Mouse (Mus musculus): Measurements from ENCODE around the gene Dpp3.
"Not testable (repeated sequence)": the region's sequence is repeated elsewhere in the genome, so short reads cannot be mapped to it uniquely, and the experiment has no call there.

Gene Dpp3

DNA sequence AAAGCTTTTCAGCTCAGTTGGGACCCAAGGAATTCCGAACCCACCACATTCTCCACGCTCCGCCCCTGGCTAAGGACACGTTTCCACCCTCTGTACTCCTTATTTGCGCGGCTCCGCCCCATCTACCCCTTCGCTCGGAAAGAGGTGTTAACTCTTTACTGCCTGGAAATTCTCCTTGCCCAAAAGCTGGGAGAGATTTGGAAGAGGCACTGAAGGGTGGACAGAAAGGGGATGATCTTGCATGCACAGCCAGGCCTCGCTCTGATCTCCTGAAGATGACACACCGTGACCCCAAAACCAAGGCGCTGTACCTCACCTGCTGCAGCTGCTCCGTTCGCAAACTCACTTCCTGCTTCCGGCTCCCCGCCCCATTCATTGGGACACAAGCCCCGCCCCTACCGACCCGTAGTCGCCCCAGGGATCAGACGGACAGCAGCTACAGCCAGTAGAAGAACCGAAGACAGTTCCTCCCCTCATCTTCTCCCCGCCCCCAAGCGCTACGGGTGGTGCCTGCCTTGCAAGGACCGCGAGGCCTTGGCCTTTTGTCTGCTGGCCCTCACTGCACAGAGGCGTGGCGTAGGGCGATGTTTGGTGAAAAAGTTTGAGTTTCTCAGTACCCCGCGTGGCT, at the start of gene Dpp3:
TSS of gene Dpp3 (minus strand) at position 384 of the 628 bp plus-strand sequence.
- peak; percentile 99 for DNase-seq

DNA sequence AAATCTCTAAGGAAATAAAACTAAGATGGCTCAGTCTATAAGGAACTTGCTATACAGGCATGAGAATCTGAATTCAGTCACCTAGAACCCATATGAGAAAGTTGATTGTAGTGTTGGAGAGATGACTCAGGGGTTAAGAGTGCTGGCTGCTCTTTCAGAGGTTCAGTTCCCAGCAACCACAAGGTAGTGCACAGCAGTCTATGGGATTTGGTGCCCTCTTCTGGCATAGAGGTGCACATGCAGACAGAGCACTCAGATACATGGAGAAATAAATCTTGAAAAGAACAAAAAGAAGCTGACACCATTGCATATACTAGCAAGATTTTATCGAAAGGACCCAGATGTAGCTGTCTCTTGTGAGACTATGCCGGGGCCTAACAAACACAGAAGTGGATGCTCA, 40.1 kb upstream of the Dpp3 start:
- DNase-seq, result no peak

DNA sequence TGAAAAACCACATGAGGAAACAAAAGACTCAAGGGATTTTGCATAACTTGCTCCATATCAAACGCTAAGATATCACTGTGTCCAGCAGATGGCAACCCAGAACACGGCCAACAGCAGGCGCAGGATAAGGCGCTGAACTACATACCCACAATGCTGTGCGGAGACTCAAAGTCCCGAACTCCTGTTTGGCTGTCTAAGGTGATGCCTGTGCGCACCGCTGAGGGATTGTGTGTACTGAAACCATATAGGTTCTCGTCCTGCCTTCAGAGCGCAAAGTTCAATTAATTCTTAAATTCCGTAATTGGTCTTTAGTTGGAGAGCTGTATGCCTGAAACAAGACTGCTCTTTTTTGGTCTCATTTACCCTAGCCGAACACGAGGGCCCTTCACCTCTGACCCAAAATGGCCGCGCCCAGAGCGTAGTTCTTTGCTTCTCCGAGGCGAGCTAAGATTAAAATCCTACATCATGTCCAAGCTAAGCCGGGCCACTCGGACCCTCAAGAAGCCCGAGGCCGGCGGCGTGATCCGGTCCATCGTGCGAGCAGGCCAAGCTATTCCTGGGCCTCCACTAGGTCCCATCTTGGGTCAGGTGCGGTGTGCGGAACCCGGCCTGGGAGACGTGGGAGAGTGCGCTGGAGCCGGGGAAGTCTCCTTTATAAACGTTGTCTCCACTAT, 34.0 kb upstream of the Dpp3 start, which contains the start of gene Mrpl11:
TSS of gene Mrpl11 (plus strand) at position 220 of the 674 bp plus-strand sequence.
- peak; percentile 88 for DNase-seq

DNA sequence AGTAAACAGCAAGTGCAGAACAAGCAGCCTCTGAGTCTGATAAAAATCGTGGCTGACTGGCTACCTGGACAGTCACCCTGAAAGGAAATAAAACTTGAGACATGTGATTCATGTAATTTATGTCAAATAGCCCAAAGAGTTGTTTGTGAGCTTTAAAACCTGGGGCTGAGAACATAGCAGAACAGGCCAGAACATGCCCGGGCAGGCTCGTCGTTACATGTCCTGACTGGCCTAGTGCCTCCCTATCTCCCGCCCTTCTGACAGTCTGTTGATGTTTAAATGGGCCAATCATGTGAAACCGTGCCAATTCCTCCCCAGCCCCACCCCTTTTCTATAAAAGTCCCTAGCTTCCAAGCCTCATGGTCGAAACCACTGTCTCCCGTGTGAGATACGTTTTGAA, 20.6 kb upstream of the Dpp3 start:
- DNase-seq, result not testable (repeated sequence)

DNA sequence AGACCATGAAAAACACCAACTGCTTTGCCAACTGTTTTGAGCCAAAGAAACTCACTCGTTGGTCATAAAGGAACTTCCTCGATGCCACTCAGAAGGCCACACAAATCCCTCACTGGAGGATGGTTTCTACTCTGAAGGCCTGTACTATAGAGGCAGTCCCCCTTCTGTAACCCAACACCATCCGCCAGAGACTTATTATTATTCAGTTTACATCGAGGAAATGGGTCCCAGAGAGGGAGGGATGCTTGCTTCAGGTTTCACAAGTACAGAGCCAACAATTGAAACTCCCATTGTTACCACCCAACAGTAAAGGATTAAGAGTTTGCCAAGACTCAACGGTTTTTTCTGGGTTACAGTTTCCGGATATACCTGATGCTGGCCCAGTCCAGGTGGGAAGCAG, 17.5 kb upstream of the Dpp3 start:
- DNase-seq, result no peak

DNA sequence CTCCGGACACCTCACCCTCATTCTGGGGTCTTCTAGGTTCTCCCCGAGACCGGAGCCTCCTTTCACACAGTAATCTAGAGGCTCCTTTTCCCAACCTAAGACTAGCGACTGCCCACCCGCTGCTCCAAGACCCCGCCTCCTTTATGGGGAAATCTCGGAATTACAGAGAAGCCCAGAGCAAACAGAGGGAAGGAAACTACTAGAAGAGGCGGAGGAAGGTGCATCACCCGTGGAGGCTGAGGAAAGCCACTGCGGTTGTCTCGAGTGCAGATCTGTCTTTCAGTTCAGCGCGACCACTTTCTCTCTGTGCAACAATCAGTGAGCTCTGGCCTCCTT, 15.1 kb upstream of the Dpp3 start:
- no peak for DNase-seq

DNA sequence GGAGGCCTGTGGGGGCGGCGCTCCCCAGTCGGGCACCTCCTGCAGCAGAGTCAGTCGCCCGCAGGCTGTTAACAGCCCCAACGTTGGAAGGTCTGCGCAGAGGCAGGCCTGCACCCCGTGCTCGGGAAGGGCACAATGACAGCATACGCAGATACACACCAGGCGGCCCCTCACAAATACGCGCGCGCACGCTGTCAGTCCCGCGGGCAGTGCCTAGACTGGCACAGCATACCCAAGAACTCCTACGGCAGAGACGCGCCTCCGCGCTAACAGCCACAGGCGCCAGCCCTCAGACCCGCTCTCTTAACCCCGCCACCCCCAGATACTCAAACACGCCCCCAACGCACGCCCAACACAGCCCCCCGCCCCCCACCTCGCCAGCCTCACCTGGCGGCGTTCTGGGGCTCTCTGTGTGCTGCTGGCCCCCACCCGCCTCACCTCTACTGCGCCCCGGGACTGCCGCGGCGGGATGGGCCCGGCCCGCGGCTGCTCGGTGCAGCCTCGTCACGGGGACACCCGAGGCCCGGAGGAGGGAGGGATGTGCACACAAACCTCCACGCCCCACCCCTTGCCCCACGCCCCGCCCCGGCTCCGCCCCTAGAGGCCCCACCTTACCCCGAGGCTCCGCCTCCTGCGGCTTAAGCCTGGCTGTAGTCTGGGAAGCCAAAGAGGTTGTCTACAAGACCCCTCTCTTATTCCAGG, 14.6 kb upstream of the Dpp3 start, which contains the start of gene Peli3:
TSS of gene Peli3 (minus strand) at position 577 of the 702 bp plus-strand sequence.
- peak; percentile 89 for DNase-seq

DNA sequence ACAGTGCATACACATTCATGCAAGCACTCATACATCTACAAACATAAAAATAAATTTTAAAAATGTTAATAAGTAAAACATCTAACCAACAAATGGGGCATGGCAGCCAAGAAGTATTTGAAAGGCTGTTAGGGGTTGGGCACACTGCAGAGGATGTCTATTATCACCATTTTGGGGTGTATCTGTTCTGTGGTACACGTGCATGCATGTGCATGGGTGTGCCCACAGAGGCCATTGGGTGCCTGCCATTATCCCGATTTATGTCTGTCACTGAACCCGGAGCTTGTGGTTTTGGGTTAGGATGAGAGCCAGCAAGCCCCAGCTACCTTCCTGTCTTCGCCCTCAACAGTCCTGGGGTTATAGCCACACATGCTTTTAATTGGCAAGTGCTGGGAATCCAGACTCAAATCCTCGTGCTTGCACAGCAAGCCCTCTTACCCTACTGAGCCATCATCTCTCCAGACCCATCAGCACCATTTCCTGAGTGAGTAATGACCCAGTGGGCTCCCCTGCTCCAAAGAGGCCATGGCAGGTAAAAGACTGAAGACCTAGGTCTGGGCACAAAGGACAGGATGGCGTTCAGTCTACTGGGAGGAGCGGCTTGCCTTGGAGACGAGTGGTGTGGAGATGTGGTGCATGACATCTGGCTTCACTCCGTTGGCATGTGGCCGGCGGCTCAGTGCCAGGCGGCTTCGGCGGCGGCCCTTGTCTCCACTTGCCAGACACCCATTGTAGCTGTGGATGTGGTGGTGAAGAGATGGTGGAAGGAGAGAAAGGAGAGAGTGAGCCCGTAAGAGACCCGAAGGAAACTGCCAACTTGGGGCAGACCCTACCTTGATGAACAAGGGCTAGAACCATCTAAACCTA, 9.6 kb upstream of the Dpp3 start:
- no peak for DNase-seq

DNA sequence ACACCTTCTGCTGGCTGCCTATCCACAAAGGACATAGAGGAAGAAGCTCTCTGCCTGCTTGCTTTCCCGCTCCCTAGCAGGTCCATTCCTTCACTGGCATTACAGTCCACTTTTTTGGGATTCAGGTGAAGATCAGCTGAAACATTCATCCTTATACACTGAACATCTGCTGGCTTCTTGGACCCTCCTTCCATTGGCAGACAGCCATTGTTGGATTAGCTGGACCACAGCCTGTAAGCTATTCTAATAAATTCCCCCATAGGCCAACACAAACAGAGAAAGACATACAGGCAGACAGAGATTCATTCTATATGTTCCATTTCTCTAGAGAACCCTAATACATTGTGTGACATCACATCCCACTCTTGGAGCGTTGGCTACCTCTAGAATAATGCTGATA, 8.8 kb upstream of the Dpp3 start:
- DNase-seq, result no peak

DNA sequence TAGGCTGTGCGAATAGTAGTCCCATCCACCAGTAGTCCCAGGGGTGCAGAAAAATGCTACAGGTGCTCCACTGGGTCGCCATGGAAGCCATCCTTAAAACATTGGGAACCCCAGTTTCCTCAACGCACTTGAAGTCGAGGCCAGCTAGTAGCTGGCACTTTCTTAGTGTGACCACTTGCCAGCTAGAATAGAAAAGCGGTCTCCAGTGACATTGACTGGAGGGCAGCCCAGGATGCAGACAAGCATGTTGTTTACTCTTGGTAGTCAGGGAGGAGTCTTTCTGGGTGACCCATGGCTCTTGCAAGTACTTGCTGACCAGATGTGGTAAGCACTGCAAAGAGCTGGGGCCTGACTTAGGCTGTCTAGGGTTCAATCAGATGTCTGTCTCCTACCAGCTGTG, 694 bp upstream of the Dpp3 start:
- no peak for DNase-seq

DNA sequence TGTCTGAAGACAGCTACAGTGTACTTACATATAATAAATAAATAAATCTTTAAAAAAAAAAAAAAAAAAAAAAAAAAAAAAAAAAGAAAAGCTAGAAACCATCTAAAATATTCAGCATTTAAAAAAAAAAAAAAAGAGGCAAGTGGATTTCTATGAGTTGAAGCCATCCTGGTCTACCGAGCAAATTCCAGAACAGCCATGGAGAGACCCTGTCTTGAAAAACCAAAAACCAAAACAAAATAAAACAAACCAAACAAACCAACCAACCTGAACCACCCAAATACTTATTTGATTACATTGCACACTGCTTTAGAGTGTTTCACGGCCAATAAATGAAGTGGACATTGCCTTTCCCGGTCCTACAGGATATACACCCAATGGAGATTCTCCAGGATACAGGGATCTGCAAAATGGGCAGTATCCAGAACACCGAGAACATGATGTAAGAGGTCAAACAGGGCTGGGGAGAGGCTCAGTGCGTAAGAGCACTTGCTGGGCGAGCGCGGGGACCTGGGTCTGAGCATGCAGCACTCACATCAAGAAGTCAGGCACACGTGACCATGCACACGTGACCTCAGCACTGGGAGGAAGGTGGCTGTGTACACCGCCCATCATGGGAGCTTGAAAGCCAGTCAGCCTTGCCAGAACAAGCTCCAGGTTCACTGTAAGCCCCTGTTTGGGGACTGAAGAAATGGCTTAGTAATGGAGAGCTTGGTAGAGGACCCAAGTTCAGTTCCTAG, 2.8 kb downstream of the Dpp3 start:
- no peak for DNase-seq

DNA sequence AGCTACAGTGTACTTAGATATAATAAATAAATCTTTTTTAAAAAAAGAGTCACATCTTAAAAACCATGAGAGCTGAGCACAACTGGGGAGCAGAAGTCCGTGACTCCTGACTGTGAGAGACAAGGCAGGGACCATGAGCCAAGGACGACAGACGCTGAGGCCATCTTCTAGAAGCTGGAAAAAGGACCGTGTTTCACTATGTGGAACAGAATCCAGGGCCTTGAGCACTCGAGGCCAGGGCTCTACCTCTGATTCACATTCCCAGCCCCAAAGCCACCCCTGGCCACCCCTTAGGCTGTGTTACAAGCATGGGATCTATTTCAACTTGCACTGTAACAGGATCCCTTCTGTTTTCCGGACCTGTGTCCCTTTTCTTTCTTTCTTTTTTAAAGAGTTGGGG, 8.4 kb downstream of the Dpp3 start:
- DNase-seq, result no peak

DNA sequence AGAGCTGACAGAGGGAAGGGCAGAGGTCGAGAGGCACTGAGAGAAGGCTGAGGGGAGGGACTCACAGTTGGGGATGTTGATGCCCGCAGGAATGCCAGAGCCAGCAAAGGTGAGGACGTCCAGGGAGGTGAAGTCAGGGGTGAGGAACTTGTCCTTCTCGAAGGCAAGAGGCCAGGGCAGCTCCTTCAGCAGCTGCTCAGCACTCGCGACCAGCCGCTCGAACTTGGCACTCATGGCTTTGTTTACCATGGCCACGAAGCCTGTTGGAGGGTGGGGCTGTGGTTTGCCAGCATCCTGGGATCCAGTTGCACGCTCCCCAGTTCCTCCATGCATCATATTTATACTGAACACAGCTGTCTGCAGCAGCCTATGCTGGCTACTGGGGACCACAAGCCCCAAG, 11.3 kb downstream of the Dpp3 start:
- DNase-seq, result no peak

DNA sequence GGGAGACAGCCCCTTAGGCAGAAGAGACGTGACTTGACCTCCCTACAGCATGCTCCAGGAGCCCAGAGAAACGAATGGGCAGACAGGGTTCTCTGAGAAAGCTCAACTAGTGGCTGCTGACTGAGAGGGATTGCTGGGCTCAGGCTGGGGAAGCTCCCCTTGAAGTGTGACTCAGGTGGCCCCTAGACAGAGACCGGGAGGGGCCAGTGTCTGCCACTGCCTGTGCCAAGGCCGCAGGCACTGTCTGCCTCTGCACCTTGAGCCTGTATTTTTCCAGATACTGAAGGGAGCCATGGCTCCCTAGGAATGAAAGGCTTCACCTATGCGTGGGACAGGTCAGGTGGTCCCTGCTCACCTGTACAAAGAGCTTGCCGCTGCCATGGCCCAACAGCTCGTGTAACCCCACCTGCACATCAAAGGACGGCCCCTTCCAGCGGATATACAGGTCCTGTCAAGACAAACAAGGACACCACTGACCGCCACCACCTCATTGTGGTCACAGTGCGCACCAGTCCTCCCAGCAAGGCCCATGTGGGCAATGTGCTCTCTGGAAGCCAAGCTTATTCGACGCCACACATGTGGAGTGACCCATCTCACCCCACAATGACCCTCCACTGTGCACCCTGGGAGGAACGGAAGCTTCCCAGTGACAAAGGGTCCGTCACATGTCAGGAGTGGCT, 12.0 kb downstream of the Dpp3 start:
- no peak for DNase-seq

DNA sequence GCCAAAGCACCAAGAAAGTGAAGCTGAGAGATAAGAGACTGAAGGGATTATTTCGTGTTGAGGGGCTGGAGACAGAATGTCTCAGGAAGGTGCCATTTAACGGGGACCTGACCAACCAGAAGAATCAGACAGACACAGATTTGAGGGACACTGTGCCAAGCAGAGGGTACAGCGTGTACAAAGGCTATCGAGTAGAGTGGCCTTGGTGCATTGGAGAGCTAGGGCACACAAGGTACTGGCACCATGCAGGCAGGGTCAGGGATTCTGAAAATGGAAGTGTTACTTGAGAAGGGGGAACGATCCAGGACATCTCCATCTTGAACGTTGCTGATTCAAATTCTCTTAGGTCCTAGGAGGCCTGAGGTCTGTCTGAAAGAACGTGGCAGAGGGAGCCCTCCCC, 18.7 kb downstream of the Dpp3 start:
- DNase-seq, result no peak

DNA sequence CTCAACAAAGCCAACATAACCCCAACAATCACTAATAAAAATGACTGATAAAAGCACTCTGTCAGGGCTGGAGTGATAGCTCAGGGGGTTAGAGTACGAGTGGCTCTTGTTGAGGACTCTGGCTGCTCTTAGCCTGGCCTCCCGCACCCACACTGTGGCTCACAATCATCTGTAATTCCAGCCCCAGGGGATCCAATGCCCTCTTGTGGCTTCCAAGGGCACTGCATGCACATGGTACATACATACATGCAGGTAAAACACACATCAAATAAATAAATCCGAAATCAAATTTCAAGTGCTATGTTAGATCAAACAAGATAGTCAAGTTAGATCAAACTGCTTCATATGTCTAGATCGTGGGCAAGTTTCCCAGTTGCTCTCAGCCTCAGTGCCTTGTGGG, 20.0 kb downstream of the Dpp3 start:
- peak; percentile 66 for DNase-seq

DNA sequence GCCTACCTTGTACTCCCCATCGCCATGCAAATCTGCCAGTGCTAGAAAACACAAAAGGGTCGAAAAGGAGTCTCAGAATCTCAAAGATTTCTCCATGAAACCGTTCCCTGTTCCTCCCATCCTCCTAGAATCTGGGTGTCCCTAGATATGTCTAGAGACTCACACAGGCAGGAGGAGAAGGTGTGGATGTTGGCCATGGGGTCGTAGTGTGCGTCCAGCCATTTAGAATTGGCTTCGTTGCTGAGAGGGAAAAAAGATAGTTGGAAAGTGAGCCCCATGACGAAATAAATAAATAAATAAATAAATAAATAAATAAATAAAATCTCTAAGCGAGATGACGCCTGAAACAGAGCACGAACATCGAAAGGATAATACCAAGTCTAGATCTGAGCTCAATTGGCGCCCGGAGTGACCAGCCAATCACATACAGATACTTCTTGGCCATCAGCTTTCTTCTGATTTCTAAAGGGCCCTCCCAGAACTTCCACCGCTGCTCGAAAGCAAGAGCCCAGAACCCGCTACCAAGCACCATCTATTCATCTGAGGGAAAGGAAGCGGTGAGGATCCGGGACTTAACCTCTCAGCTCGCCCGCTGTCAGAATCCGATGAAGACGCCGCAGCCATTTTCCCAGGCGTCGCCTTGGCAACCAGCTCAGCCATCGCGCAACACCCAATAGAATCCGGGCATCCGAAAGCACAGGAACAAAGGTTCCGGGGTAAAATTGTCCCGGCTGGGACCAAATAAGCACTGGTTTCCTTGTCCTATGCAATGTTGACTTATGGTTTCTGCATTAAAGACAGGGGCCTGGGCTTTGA, 21.9 kb downstream of the Dpp3 start, which contains the start of gene Bbs1:
TSS of gene Bbs1 (minus strand) at position 650 of the 816 bp plus-strand sequence.
- DNase-seq, result peak; percentile 80

DNA sequence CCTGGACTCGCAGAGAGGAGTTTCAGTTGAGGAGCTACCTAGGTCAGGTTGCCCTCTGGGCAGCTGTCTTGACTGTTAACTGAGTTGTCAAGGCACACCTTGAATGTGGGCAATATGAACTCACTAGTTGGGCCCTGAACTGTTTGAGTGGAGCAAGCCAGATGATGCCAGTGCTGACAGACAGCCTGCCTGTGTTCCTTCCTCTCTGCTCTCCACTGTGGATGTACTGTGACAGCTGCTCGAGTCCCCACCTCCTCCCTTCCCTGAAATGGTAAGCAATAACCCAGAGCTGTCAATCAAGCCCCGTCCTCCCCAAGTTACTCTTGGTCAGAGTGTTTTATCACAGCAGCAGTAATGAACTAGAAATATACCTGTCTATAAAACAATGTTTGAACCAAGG, 28.2 kb downstream of the Dpp3 start:
- no peak for DNase-seq

DNA sequence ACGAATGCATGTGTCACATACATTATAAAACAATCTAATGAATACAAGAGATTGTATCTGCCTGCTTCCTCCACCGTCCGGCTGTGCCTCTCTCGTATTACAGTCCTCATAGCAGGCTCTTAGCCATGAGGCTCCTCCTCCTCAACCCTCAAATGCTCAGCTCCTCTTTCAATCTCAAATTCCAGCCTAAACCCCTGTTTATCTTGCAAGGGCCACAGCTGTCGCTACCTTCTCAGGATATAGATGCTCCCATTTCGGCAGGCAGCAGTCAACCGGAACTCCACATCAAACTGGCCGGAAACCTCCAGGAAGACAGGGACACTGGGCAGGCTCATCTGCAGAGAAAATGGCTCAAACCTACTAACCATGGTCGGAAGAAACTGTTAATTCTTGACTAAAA, 29.1 kb downstream of the Dpp3 start:
- DNase-seq, result no peak

DNA sequence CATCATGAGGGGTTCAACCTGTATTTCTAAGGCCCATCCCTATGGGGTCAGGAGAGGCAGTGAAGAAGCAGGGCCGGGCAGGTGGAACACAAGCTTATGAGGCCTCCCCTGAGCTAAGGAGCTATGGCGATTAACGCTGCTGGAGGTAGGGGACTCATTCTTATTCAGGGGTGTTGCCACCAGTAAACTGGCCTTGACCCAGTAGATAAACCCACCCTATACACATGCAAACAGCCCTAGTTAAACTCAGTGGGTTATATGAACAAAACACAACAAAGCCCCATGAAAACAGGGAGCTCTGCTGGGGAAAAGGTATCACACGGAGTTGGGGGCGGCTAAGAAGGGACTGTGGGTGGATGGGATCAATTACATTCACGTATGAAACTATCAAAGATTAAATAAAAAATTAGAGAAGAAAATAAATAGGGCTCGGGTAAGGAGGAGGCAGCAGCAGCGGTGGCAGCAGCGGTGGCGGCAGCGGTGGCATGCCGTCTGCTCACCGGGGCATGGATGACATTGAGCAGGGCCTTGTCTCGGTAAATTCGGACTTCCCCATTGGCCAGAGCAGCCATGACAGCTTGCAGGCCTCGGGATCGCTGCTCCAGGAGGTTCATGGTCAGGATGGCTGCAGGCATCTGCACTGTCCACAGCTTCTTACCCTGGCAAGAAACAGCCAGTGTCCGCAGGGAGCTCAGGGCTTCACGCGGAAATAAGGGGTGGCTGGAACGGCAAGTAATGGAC, 31.1 kb downstream of the Dpp3 start:
- no peak for DNase-seq
